Mouse (Mus musculus) midbrain, embryonic 13.5 days (tissue): ENCODE measurements at regions not wholly inside any gene's neighbourhood (a gene's known extent, or its start where the extent isn't known, plus 50 kb on each side); places are given as distances from the start of the nearest gene placed in this dataset.

ENCODE experiments used
- ATAC-seq: fragments of 200-750 bp; cut with Nextera tagmentation; 2 replicates; pipeline ENCODE4 v1.8.0; 2017; ENCODE audit warnings: mild to moderate bottlenecking, moderate TSS enrichment, moderate library complexity
- H3K27ac ChIP-seq: fragments of 300-500 bp; sonication (generic); 2 replicates; pipeline ENCODE4 v1.5.1; 2015; ENCODE audit warnings: inconsistent platforms, mild to moderate bottlenecking, moderate library complexity
- H3K27me3 ChIP-seq: fragments of 300-500 bp; sonication (generic); 2 replicates; pipeline ENCODE4 v1.6.1; 2015; ENCODE audit warnings: mild to moderate bottlenecking, inconsistent platforms
- H3K36me3 ChIP-seq: fragments of 300-500 bp; sonication (generic); 2 replicates; pipeline ENCODE4 v1.6.1; 2015; ENCODE audit warnings: mild to moderate bottlenecking, inconsistent platforms
- H3K4me1 ChIP-seq: fragments of 300-500 bp; sonication (generic); replicated peaks from 2 replicates; pipeline ENCODE4 v1.6.1; 2015; ENCODE audit warnings: inconsistent platforms
- H3K4me2 ChIP-seq: fragments of 300-500 bp; sonication (generic); replicated peaks from 2 replicates; pipeline ENCODE4 v1.6.1; 2015; ENCODE audit warnings: moderate library complexity, mild to moderate bottlenecking, inconsistent platforms
- H3K4me3 ChIP-seq: fragments of 300-500 bp; sonication (generic); replicated peaks from 2 replicates; pipeline ENCODE4 v1.5.1; 2015; ENCODE audit warnings: mild to moderate bottlenecking, inconsistent platforms
- H3K9ac ChIP-seq: fragments of 300-500 bp; sonication (generic); replicated peaks from 2 replicates; pipeline ENCODE4 v1.6.1; 2015; ENCODE audit warnings: mild to moderate bottlenecking, inconsistent platforms
- H3K9me3 ChIP-seq: fragments of 300-500 bp; sonication (generic); 2 replicates; pipeline ENCODE4 v1.6.1; 2016; ENCODE audit warnings: mild to moderate bottlenecking, inconsistent platforms
- WGBS: fragments of 180-500 bp; shearing (Covaris S2); methylation state at CpG from one replicate; pipeline ENCODE4 v1.1.7; 2015; 5-methylcytosine and 5-hydroxymethylcytosine counted together

DNA sequence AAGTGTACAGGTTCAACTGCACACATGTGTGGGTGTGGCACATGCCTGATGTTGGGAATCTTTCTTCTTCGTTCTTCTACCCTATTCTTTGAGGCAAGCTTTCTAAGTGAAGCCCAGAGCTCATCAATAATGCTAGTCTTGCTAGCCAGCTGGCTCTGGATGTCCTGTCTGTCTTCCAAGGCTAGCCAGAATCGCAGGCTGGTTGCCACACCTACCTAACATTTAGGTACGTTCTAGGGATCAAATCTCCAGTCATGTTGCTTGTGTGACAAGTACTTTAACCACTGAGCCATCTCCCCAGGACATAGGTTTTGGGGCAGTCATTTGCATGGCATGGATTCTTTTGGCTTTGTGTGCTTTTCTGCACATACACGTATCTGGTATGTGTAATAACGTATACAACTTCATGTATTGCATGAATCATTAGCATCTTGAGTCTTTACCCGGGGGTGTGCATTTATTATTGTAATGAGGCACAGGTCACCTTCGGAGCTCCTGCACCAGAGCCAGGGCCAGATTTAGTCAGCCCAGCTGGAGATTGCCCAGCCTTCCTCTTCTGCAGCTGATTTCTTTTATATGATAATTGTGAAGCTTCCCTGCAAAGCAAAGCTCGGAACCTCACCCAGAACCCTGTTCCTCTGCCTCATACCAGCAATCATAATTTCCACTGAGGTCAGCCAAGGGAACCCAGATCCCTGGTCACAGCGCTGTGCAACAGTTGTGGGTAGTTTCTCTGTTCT, 50.8 kb upstream of the Ivns1abp start:
- H3K9ac ChIP-seq = no peak overlapping the region
- H3K9me3 ChIP-seq = no peaks in the 10 kb centered on the region
- ATAC-seq = no peak
- H3K4me1 ChIP-seq = 0 out of 2 replicates have a peak, but pooled peaks cover 5% of the 10 kb centered on the region
- WGBS = 64% methylated on average over 9 of the region's 9 CpGs
- H3K27ac ChIP-seq = no peak overlapping the region
- H3K4me3 ChIP-seq = no peak overlapping the region
- H3K36me3 ChIP-seq = no peaks in the 10 kb centered on the region
- H3K4me2 ChIP-seq = no peak overlapping the region
- no peaks in the 10 kb centered on the region for H3K27me3 ChIP-seq
